ENCODE assay signal across 15 mouse cellular contexts in the genomic region with DNA sequence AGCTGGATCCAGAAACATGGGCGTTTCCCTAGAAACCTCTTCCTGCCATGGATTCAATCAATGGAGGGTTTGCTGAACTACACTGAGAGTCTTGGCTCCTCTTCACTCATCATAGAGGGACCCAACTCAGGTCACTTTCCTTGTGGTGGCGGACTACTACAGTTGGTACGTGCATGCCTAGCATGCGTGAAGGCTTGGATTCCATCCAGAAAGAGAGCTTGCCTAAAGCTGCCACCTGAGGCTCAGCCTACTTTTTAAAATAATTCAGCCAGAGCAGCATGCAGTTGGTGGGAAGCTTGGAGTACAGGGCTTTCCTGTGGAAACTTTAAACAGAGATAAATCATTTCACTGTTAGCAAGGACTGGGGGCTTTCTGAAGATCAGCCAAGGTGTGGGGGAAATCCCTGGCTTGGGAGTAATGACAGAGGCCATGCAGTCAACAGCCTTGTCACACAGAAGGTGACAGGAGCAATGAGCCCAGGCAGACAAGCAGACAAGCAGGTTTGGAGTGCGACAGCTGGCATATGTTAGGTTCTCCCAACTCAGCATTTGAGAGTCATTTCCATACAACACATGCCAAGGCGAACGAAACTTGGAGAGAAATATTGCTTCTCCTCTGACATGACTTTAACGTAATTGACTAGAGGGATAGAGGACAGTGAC.
DNase-seq lines count a peak whose midpoint lies in the region; ATAC-seq and TF ChIP-seq lines count a peak whose summit lies in the region.
"Had no signal": no experiment of that assay in that cellular context is flagged by ENCODE, and none has a peak within 500 bp of the region (broad histone marks: within the 10 kb centered on the region; RNA-seq: fewer than 3 reads in every experiment).

No protein-coding gene starts in this region.

- ATAC-seq in heart, postnatal 0 days (ENCODE audit: insufficient read depth, low read depth): peak; percentile 69; the same call in 1 of the 2 replicates
- ATAC-seq: midbrain, embryonic 15.5 days had no signal

- 37% methylated on average over 8 of the region's 8 CpGs for WGBS in heart, postnatal 0 days

- no peak overlapping the region for H3K9ac ChIP-seq in heart, postnatal 0 days (replicated peaks; ENCODE audit: low read depth, low read length)
- H3K9ac ChIP-seq: embryonic facial prominence, embryonic 13.5 days; liver, embryonic 13.5 days; midbrain, embryonic 15.5 days; neural tube, embryonic 15.5 days had no signal

- no peak overlapping the region for H3K4me3 ChIP-seq in heart, postnatal 0 days (ENCODE audit: low read depth, low read length)
- H3K4me3 ChIP-seq: embryonic facial prominence, embryonic 13.5 days; left cerebral cortex, adult 2 months; liver, embryonic 13.5 days; midbrain, embryonic 15.5 days; neural tube, embryonic 15.5 days had no signal

- intact Hi-C loops in gastrocnemius, postnatal 36 days (cut with DNase I): no loop called here

- H3K36me3 ChIP-seq in heart, postnatal 0 days (replicated peaks; ENCODE audit: control insufficient read depth, insufficient read depth, low read length): no peaks in the 10 kb centered on the region
- H3K36me3 ChIP-seq: embryonic facial prominence, embryonic 13.5 days; liver, embryonic 13.5 days; midbrain, embryonic 15.5 days; neural tube, embryonic 15.5 days had no signal

- no peaks in the 10 kb centered on the region for H3K27me3 ChIP-seq in heart, postnatal 0 days (ENCODE audit: control insufficient read depth, insufficient read depth, low read length)
- H3K27me3 ChIP-seq: embryonic facial prominence, embryonic 13.5 days; liver, embryonic 13.5 days; midbrain, embryonic 15.5 days; neural tube, embryonic 15.5 days had no signal

- H3K27ac ChIP-seq in heart, postnatal 0 days (ENCODE audit: low read depth): 0 out of 2 replicates have a peak overlapping the region, but pooled peaks have one; percentile 8
- H3K27ac ChIP-seq: embryonic facial prominence, embryonic 13.5 days; left cerebral cortex, adult 2 months; liver, embryonic 13.5 days; midbrain, embryonic 15.5 days; neural tube, embryonic 15.5 days had no signal

- TF ChIP-seq CTCF in heart, postnatal 0 days (IDR thresholded peaks at IDR 0.05; ENCODE audit: low read depth): no peak
- no peak for TF ChIP-seq CTCF in brain, embryonic 14.5 days (IDR thresholded peaks at IDR 0.05; ENCODE audit: borderline replicate concordance, extremely low read depth, insufficient read depth, insufficient read length)

- TF ChIP-seq EP300 in heart, postnatal 0 days (IDR thresholded peaks at IDR 0.05; ENCODE audit: low read depth): no peak

- no peak for TF ChIP-seq POLR2A in brain, embryonic 14.5 days (IDR thresholded peaks at IDR 0.05; ENCODE audit: borderline replicate concordance, extremely low read depth, insufficient read depth, insufficient read length, poor library complexity, severe bottlenecking)

- H3K9me3 ChIP-seq in heart, postnatal 0 days (replicated peaks; ENCODE audit: control insufficient read depth, low read length): no peaks in the 10 kb centered on the region
- H3K9me3 ChIP-seq: embryonic facial prominence, embryonic 13.5 days; liver, embryonic 13.5 days; midbrain, embryonic 15.5 days; neural tube, embryonic 15.5 days had no signal

- H3K4me2 ChIP-seq in heart, postnatal 0 days (ENCODE audit: low read depth, low read length): no peak overlapping the region
- H3K4me2 ChIP-seq: embryonic facial prominence, embryonic 13.5 days; liver, embryonic 13.5 days; midbrain, embryonic 15.5 days; neural tube, embryonic 15.5 days had no signal

- DNase-seq in cerebellum, postnatal 10 days: peak; percentile 55 to 63
- no peak for DNase-seq in cerebellum, adult 11-12 months
- peak; percentile 32 for DNase-seq in heart, postnatal 0 days (ENCODE audit: low spot score)
- no peak for DNase-seq in heart, adult 8-10 months (ENCODE audit: low spot score)
- DNase-seq in layer of hippocampus, adult 11-12 months (ENCODE audit: low spot score): peak; percentile 26
- no peak for DNase-seq in layer of hippocampus, postnatal 25 days (ENCODE audit: extremely low spot score in 1 of 2, low spot score in 1 of 2)
- DNase-seq in brain, embryonic 14.5 days (ENCODE audit: low read depth): peak; percentile 72
- no peak for DNase-seq in gastrocnemius, postnatal 36 days
- DNase-seq: cerebellum, adult 9-11 months; liver, embryonic 13.5 days; thymus, adult 18-20 months had no signal

- 0 out of 2 replicates have a peak, but pooled peaks cover 8% of the 10 kb centered on the region for H3K4me1 ChIP-seq in heart, postnatal 0 days (ENCODE audit: control insufficient read depth, insufficient read depth)
- H3K4me1 ChIP-seq: embryonic facial prominence, embryonic 13.5 days; liver, embryonic 13.5 days; midbrain, embryonic 15.5 days; neural tube, embryonic 15.5 days had no signal

Comparison
In these comparisons a context has a peak if more than half of its experiments do, and no peak if none do; other contexts are left out.
1. DNase-seq: peak in cerebellum, postnatal 10 days (2 of 2), heart, postnatal 0 days (single experiment), layer of hippocampus, adult 11-12 months (single experiment) and brain, embryonic 14.5 days (single experiment); none in cerebellum, adult 11-12 months (single experiment), heart, adult 8-10 months (single experiment), layer of hippocampus, postnatal 25 days (0 of 2) and gastrocnemius, postnatal 36 days (0 of 2).